Mouse (Mus musculus): ENCODE data around the gene Clpp.

Gene Clpp

GRCm38 (mm10) chr17:56988921-56989430, 1.1 kb upstream of the Clpp start:
- no peak for DNase-seq

DNA sequence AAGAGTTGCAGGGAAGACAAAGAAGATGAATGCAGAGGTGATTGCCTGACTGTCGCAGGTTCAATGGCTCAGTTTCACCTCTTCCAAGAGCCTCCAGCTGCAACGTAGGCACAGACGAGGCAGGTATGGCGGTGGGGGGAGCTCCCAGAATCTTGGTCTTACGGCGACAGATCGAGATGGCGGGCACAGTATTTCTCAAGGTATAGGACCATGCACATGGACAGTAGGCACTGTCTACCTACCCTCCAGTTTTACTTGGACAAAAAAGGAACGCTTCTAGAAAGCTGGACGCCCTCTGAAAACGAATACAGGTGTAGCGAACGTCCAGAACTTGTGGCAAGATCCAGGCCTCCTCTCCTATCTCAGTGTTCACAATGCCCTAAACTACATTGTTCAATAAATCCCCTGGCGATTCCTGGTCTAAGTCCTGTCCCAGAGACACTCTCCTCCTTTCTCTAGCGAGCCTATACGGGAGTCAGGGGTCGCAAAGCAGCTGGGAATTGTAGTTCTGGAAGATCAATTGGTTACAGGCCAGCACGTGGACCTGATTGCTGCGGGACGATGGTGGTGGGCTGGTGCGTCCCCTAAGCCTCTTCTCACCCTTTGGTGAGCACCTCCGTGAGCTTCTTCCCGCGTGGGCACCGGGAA, 514 bp upstream of the Clpp start:
- no peak for DNase-seq

DNA sequence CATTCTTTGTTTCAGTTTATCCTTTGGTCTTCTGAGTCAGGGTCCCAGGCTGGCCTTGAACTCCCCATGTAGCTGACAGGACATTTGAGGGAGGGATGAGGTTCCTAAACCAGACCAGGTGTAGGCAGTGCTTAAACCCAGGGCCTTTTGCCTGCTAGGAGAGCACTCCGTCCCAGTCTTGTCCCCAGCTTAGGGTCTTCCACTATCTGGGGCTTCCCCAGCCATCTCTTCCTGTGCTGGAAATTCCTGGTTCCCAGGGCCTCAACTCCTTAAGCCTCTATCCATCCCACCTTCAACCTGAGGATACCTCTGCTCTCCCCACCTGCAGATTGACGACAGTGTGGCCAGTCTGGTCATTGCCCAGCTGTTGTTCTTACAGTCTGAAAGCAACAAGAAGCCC, 861 bp downstream of the Clpp start:
- peak in 1 of 2 experiments; percentile 5 for DNase-seq

DNA sequence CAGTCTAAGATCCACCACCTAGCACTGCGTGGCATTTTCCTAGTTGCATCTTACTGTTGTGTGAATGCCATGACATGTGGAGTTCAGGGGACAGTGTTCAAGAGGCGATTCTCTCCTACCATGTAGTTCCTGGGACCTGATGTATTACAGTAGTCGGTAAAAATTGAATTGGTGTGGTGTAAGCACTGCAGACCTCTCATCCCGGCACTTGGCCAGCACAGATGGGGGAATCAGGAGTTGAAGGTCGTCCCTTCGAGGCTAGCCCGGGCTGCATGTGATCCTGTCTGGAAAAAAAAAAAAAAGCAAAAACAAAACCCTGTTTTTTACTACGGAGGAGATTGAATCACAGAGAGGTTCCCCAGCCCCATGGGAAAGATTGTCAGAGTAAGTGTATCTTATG, 4.9 kb downstream of the Clpp start:
- no peak for DNase-seq

DNA sequence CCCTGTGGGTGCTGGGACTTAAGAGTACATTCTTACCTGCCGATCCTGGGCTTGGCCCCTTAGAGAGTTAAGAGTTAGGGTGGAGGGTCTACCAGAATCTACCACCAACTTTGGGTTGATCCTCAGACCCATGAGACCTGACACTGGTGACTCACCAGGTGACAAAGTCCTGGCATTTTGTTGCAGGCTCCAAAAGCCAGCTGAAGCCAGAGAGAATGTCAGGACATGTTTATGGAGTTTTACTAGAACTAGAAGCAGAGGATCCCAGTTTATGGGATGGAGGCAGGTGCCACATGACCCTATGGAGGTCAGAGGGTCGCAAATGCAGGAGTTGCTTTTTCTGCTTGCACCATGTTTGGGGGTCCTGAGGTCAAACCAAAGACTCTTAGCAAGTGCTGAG, 6.4 kb downstream of the Clpp start:
- DNase-seq = no peak

GRCm38 (mm10) chr17:56997029-56997667, 7.0 kb downstream of the Clpp start, which contains the start of gene Alkbh7:
TSS of gene Alkbh7 (plus strand) at chr17:56997339.
- peak; percentile 87 to 94 for DNase-seq

DNA sequence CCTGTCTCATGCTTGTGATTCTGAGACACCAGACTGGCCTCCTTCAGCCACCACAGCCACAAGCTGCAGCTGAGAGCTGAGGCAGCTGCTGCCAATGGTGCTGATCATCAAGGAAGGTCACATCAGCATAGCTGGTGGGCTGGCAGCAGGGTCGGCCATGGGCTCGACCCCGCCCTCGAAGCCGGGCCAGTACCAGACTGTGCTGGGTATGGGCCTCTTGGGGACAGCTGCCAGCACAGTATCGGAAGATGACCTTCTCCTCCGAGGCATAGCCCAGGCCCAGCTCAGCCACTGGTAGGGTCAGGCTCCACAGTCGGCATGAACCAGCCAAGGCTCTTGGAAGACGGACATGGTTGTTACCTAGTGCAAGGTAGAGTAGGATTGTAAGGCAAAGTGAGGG, 9.3 kb downstream of the Clpp start:
- DNase-seq = no peak

DNA sequence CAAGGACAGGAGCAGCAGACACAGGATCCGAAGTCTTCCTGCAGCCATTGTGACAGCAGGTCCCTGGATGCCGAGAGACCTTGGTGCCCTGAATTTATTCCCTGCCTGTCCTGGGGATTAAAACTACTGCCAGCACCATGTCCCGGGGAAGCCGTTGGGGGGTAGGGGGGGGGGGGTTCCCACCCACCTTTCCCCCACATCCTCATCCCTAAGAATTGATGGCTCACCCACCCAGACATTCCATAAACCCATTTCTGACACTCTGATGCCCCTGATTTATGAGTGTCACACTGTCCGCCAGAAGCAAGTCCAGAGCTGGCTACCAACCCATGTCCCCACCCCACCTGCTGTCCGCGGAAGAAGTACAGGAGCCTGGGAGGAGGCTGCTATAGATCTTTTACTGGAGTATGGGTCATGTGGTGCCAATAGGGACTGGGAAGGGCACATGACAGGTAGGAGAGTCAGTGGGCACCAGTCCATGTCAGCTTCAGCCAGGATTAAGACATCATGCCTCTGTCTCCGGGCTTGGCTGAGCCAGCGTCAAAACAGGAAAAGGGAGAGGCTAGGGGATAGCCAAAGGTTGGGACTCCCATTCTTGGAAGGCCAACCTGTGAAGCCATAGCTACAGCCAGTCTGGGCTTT, 10.0 kb downstream of the Clpp start, which contains the start of gene Pspn:
Pspn (minus strand) TSS at position 51 of the 642 bp plus-strand sequence.
- no peak for DNase-seq

DNA sequence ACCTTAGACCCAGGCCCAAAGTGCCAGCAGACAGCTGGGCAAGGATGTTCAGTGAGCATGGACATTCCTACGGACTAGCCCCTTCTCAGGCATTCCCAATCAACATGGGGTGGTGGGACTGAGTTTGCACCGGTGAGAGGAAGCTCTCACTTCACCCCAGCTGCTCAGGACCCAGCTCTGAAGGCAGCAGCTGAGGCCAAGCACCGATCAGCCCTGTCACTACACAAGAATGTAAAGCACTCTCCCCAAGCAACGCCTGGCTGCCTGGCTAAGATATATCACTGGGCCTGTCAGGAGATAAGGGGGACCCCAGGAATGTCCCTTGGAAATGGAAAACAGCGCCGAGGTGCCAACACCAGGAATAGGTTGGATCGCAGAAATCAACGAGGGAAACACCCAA, 11.1 kb downstream of the Clpp start:
- no peak for DNase-seq

GRCm38 (mm10) chr17:57003994-57004393, 13.9 kb downstream of the Clpp start:
- DNase-seq = no peak

DNA sequence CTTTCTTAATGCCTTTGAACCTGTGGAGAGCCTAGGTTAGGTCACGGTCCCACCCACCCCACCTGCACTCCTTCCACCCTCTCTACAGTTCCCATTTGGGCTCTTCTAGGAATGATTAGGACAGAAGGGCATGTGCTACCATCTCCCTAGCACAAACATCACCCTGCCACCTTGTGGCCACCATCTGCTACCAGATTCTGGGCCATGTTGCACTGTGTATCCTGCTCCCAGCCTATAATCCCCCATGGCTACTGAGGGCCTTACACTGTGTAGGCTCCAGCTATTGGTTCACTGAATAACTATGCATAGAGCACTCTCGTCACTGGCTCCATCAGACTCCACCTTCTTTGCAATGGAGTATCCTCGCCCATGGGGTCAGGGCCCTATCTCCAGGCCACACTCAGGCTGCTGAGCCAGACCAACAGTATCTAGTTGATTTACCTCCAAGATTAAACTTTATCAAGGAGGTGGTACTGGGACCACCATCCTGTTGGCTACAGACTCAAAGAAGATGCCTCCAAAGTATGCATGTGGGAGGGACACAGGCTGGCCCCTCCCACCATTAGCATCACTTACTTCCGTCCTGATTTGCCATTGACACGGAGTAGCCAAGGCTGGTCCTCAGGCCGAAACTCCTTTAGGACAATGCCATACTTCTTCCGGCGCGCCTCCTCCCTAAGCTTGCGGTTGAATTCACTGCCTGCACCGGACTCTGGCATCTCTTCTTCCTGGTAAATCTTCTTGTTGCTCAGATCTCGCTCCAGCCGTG, 17.2 kb downstream of the Clpp start:
- DNase-seq = no peak

- no peak for DNase-seq
These were observed 20.8 kb downstream of the Clpp start for GRCm38 (mm10) chr17:57010911-57011235.

DNA sequence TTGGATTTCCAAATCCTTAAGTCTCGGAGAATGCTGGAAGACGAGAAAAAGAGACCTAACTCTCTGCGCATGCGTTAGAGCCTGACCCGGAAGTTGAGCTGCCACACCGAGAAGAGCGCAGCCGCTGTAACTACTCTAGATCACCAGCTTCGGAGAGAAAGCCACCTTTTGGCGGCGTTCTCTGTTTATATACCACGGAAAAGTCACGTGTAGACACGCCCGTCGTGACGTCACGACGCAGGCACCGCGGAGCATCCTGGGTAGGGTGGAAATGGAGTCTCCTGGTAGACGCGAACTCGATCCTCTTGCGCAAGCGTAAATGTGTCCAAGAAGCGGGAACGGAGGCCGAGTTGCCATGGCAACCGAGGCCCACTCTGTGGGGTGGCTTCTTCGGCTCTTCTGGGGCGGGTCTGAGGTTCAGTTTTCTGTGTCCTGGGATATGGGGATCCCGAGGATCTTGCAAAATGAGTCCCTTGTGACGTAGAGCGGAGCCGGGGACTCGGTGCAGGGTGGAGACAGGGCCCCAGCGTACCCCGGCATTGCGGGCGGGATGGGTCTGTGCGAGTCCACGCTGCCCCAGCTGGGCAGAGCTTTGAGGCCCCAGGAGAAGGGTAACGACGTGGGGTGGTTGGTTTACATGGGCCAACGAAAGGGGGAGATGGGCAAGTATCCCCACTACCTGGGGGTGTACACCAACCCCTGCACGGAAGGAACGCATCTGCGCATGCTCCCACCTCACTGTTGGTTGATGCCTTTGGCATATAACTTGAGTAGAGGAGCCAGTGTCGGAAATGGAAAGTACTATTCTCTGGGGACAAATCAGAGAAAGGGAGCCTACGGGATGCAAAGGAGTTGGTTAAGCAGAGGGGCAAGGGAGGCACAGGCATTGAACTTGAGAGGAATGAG, 21.4 kb downstream of the Clpp start, which contains the start of the genes Gtf2f1 and Gm17949:
Gtf2f1 (minus strand) TSS at position 53 of the 906 bp plus-strand sequence.
Gm17949 (plus strand) TSS at position 234 of the 906 bp plus-strand sequence.
- peak; percentile 81 to 84 for DNase-seq

DNA sequence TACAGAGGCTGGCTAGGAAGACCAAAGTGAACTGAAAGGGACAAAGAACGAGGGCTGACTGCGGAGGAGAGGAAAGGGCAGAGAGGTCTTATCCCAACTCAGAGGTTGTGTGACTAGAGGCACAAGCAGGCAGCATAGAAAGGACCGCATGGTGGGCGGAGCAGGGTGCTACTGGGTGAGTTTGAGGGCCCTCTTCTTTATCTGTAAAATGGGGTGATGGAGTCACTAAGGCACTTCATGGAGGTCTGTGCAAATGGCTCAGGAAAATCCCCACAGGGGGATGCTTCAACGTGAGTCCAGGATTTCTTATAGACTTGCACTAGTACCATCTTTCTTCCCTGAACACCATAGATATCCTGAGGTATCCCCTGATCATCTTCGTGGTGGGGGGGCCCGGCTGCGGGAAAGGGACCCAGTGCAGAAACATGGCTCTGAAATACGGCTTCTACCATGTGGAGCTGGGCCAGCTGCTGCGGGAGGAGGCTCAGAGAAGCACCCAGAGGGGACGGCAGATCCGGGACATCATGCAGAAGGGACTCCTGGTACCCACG, 22.2 kb downstream of the Clpp start:
- DNase-seq = no peak

DNA sequence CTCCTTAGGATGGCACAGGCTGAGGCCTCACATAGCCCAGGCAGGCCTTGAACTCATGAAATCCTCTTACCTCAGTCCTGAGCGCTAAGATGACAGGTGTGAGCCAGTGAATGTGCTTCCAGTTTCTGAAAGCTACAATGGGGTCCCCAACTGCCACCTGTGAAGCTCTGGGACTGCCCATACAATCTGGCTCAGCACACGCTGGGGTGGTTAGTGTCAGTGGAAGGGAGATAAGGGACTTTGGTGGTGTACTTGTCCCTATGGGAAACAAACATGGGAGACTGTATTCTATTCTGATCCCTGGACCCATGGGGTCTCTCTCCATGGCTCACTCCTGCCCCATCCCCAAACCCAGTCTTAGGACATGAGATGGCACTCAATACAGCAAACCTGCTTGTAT, 29.6 kb downstream of the Clpp start:
- DNase-seq = no peak

DNA sequence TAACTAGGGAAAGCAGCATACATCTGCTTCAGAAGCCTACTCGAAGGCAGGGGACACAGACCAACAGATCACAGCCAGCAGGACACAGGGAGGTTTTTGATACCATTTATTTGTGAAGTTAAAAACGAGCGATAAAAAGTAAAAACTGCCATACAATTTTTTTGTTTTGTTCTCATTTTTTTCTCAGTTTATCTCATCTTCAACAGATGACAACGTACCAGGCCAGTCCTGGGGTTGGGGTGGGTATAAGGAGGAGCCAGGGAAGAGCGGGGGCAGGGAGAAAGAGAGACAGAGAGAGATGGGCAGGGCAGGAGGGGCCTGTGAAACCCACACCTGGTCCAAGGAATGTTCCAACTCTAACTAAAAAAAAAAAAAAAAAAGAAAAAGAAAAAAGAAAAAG, 30.9 kb downstream of the Clpp start:
- no peak for DNase-seq

GRCm38 (mm10) chr17:57027471-57027870, 37.4 kb downstream of the Clpp start:
- no peak for DNase-seq

GRCm38 (mm10) chr17:57029691-57030090, 39.6 kb downstream of the Clpp start:
- no peak for DNase-seq

GRCm38 (mm10) chr17:57030931-57031660, 41.0 kb downstream of the Clpp start, which contains the start of gene Khsrp:
TSS of gene Khsrp (minus strand) at chr17:57031522.
- DNase-seq = peak in 1 of 2 experiments; percentile 49

- DNase-seq = peak; percentile 98 to 99
These were observed 41.7 kb downstream of the Clpp start for GRCm38 (mm10) chr17:57031661-57032420.

Measured in spleen, adult 18-20 months (tissue).